Mouse (Mus musculus) intestine, embryonic 14.5 days (tissue): Measurements from ENCODE around the gene Styk1. TPM values are rescaled to one million over a fixed set of nuclear protein-coding genes. Genes with fewer than 3 reads are reported as not detected.

Experiments
- ATAC-seq: fragments of 200-750 bp; cut with Nextera tagmentation; replicated peaks from 2 replicates; pipeline ENCODE4 v1.8.0; 2017; ENCODE audit warnings: low read depth, moderate number of reproducible peaks, moderate TSS enrichment, moderate library complexity; ENCODE audit not compliant: low FRiP score, low TSS enrichment
- DNase-seq: peaks from one replicate; pipeline ENCODE4 v3.0.0-alpha.2; 2018; ENCODE audit warnings: low spot score
- H3K27ac ChIP-seq: fragments of 300-500 bp; sonication (generic); 2 replicates; pipeline ENCODE4 v1.5.1; 2014; ENCODE audit warnings: low read depth, mild to moderate bottlenecking, control low read depth
- H3K27me3 ChIP-seq: fragments of 300-500 bp; sonication (generic); replicated peaks from 2 replicates; pipeline ENCODE4 v1.6.1; 2014; ENCODE audit warnings: low read length, control low read depth; ENCODE audit not compliant: control insufficient read depth, insufficient read depth
- H3K36me3 ChIP-seq: fragments of 300-500 bp; sonication (generic); 2 replicates; pipeline ENCODE4 v1.6.1; 2014; ENCODE audit warnings: low read length, control low read depth; ENCODE audit not compliant: control insufficient read depth, insufficient read depth
- H3K4me1 ChIP-seq: fragments of 300-500 bp; sonication (generic); replicated peaks from 2 replicates; pipeline ENCODE4 v1.6.1; 2014; ENCODE audit warnings: low read length, control low read depth, mixed read lengths; ENCODE audit not compliant: control insufficient read depth, insufficient read depth
- H3K4me2 ChIP-seq: fragments of 300-500 bp; sonication (generic); 2 replicates; pipeline ENCODE4 v1.6.1; 2014; ENCODE audit warnings: low read length
- H3K4me3 ChIP-seq: fragments of 300-500 bp; sonication (generic); 2 replicates; pipeline ENCODE4 v1.5.1; 2014; ENCODE audit warnings: low read depth, low read length, control low read depth, mixed read lengths
- H3K9ac ChIP-seq: fragments of 300-500 bp; sonication (generic); 2 replicates; pipeline ENCODE4 v1.6.1; 2014; ENCODE audit warnings: mild to moderate bottlenecking, low read length
- H3K9me3 ChIP-seq: fragments of 300-500 bp; sonication (generic); 2 replicates; pipeline ENCODE4 v1.6.1; 2016; ENCODE audit warnings: low read length, control low read depth; ENCODE audit not compliant: control insufficient read depth
- WGBS: fragments of 180-500 bp; shearing (Covaris S2); extraction: QIAGEN DNeasy Blood & Tissue Kit; methylation state at CpG from one replicate; pipeline ENCODE4 v1.1.7; 2014; 5-methylcytosine and 5-hydroxymethylcytosine counted together
- polyA plus RNA-seq: library from polyadenylated mRNA; unstranded; fragments of >200 nt; fragmentation: Nextera tagmentation; extraction: Ambion mirVana; gene quantifications from 2 replicates; pipeline ENCODE4 v1.2.1, GENCODE M21; 2014

Styk1 gene
- polyA plus RNA-seq, 1 experiment from 2014 or later: 8.6 TPM

DNA sequence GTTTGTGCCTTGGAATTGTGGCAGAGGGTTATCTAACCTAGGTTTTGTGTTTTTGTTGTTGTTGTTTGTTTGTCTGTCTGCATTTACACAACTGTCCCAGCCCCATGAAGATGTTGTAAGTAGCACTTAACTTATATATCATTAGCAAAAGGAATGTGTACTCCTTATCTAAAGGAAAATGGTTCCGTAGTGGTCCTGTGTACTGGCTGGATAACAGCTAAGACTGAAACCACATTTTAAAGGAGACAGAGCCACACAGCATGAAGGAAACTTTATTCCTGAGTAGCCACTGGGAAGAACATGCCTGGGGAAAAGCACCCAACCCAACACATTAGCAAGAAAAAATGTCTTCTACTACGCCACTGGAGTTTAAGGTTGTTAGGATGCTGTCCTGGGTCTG is 6.1 kb upstream of the Styk1 start:
- no peak overlapping the region for H3K4me3 ChIP-seq
- no peaks in the 10 kb centered on the region for H3K4me1 ChIP-seq
- H3K9ac ChIP-seq: no peak overlapping the region
- no peaks in the 10 kb centered on the region for H3K9me3 ChIP-seq
- DNase-seq (no peak), ATAC-seq (no peak)
- H3K27me3 ChIP-seq: no peaks in the 10 kb centered on the region
- WGBS: 85% methylated on average over 2 of the region's 2 CpGs
- H3K4me2 ChIP-seq: no peak overlapping the region
- no peak overlapping the region for H3K27ac ChIP-seq
- H3K36me3 ChIP-seq: peaks cover 13% of the 10 kb centered on the region

GRCm38 (mm10) chr6:131354913-131355312 is 1.5 kb upstream of the Styk1 start:
- Histone ChIP-seq H3K27ac (no peak overlapping the region), H3K9me3 (no peaks in the 10 kb centered on the region), H3K9ac (no peak overlapping the region), H3K4me3 (no peak overlapping the region), H3K4me2 (no peak overlapping the region), H3K36me3 (no peaks in the 10 kb centered on the region), H3K27me3 (no peaks in the 10 kb centered on the region), H3K4me1 (no peaks in the 10 kb centered on the region)
- no peak for DNase-seq
- WGBS: 23% methylated on average over 4 of the region's 4 CpGs
- ATAC-seq: no peak

DNA sequence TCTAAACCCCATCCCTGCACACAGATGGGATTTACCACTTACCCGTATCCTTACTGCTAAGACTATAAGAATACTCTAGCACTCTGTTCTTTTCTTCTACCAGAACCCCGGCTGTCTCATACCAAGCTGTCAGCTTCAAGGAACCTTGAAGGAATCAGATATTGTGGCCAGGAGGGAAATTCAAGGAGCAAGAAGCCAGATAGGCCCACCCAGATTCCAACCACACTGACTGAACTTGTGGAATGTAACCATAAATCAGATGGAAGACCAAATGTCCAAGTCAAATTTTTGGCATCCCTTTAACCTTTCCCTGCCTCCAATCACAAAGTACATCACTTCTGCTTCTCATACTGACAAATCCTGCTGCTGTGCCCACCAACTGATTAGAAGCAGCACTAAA is 6.4 kb downstream of the Styk1 start:
- Histone ChIP-seq H3K9ac (no peak overlapping the region), H3K36me3 (no peaks in the 10 kb centered on the region), H3K4me2 (no peak overlapping the region), H3K27ac (no peak overlapping the region), H3K9me3 (no peaks in the 10 kb centered on the region), H3K4me1 (no peaks in the 10 kb centered on the region), H3K4me3 (no peak overlapping the region), H3K27me3 (no peaks in the 10 kb centered on the region)
- 54% methylated on average over 2 of the region's 2 CpGs for WGBS
- ATAC-seq: no peak
- DNase-seq: no peak

- Histone ChIP-seq H3K4me3 (no peak overlapping the region), H3K36me3 (no peaks in the 10 kb centered on the region)
- WGBS: 79% methylated on average over 7 of the region's 7 CpGs
Measured at GRCm38 (mm10) chr6:131344346-131344745, 9.1 kb downstream of the Styk1 start.

GRCm38 (mm10) chr6:131340082-131340481 is 13.3 kb downstream of the Styk1 start:
- no peak for ATAC-seq
- H3K27me3 ChIP-seq: no peaks in the 10 kb centered on the region
- no peak overlapping the region for H3K9ac ChIP-seq
- no peaks in the 10 kb centered on the region for H3K9me3 ChIP-seq
- no peaks in the 10 kb centered on the region for H3K4me1 ChIP-seq
- DNase-seq: no peak
- H3K27ac ChIP-seq: no peak overlapping the region
- WGBS: 41% methylated on average over 3 of the region's 3 CpGs
- H3K36me3 ChIP-seq: no peaks in the 10 kb centered on the region
- H3K4me3 ChIP-seq: no peak overlapping the region
- H3K4me2 ChIP-seq: no peak overlapping the region

More at GRCm38 (mm10) chr6:131344346-131344745, 9.1 kb downstream of the Styk1 start:
- DNase-seq (no peak), ATAC-seq (no peak)
- Histone ChIP-seq H3K27ac (no peak overlapping the region), H3K9ac (no peak overlapping the region), H3K9me3 (no peaks in the 10 kb centered on the region), H3K4me2 (no peak overlapping the region), H3K27me3 (no peaks in the 10 kb centered on the region), H3K4me1 (no peaks in the 10 kb centered on the region)

DNA sequence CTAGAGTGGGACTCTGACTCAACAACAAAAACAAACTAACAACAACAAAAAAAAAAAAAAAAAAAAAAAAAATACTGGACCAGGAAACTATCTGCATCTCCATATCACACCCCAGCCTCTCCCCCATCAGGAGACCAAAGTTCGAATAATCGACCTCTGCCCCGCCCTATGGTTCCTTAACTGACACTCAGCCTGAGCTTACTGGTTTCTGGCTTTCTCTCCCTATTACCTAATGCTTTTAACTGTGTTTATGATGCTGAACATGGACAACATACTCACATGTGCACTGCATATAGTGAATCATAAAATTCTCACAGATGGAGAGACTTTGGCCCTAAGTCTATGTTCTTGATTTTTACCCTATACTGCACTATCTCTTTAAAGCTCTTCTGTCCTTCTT is 14.1 kb downstream of the Styk1 start:
- Histone ChIP-seq H3K9me3 (no peaks in the 10 kb centered on the region), H3K9ac (no peak overlapping the region), H3K4me1 (no peaks in the 10 kb centered on the region), H3K36me3 (no peaks in the 10 kb centered on the region), H3K27ac (no peak overlapping the region), H3K4me3 (no peak overlapping the region), H3K4me2 (no peak overlapping the region), H3K27me3 (no peaks in the 10 kb centered on the region)
- DNase-seq (no peak), ATAC-seq (no peak)
- WGBS: 67% methylated on average over 3 of the region's 3 CpGs

- H3K9ac ChIP-seq: no peak overlapping the region
Measured at GRCm38 (mm10) chr6:131338787-131339186, 14.6 kb downstream of the Styk1 start.

DNA sequence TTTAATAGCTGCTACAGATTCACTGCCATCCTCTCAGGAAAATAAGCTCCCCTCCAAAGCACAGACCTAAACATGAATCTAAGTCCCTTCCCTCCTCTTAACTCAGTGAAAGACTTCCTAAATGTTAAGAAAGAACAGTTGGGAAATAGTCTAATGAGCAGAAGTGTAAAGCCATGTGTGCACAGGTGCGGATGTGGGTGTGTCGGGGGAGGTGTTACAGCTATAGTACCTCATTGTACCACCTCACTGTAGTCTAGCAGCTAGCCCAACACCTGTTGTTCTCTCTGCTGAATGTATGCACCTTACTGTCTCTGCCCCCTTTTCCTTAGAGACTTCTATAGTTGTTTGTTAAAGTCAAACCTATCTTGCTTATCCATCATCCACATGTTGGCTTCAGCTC is 26.3 kb downstream of the Styk1 start:
- Histone ChIP-seq H3K9ac (no peak overlapping the region), H3K4me2 (no peak overlapping the region), H3K4me3 (no peak overlapping the region), H3K9me3 (no peaks in the 10 kb centered on the region), H3K27ac (no peak overlapping the region), H3K27me3 (no peaks in the 10 kb centered on the region), H3K4me1 (no peaks in the 10 kb centered on the region), H3K36me3 (no peaks in the 10 kb centered on the region)
- ATAC-seq: no peak
- no peak for DNase-seq
- WGBS: 83% methylated on average over 2 of the region's 2 CpGs

More at GRCm38 (mm10) chr6:131338787-131339186, 14.6 kb downstream of the Styk1 start:
- no peaks in the 10 kb centered on the region for H3K9me3 ChIP-seq
- DNase-seq: no peak
- no peak for ATAC-seq
- H3K36me3 ChIP-seq: no peaks in the 10 kb centered on the region
- H3K27me3 ChIP-seq: no peaks in the 10 kb centered on the region
- H3K4me2 ChIP-seq: no peak overlapping the region
- no peak overlapping the region for H3K27ac ChIP-seq
- 80% methylated on average over 1 of the region's 1 CpGs for whole genome bisulfite sequencing
- no peaks in the 10 kb centered on the region for H3K4me1 ChIP-seq
- no peak overlapping the region for H3K4me3 ChIP-seq

DNA sequence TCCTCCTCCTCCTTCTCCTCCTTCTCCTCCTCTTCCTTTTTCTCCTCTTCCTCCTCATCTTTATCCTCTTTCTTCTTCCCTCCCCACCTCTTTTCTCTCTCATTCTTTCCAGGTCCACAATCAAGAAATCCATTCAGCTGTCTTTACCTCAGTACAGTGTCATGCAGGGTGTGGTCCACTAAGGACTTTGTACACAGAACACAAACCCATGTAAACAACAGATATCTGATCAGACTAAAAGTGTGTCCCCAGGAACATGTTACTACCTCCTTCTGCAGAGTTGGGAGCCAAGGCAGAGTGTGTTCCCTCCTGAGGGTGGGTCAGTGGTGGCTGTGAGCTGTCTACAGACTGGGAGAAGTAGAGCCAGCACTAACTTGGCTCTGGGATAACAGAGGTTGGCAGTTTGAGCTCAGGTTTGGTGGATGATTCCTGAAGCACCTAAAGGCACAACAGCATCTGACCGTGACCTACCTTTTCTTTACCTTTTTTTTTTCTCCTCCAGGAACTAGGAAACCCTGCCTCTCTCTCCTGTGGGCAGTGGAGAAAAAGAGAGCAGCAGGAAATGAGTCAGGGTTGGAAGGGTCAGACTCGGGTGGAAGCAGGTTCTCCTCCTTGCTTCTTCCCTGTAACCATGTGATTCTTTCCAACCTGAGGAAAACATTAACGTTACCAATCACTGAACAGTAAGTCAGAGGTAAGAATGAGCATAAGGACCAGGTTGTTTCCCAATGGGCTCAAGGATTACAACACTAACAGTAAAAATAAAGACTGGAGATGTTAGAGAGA is 31.4 kb downstream of the Styk1 start:
- WGBS: 65% methylated on average over 3 of the region's 3 CpGs
- H3K36me3 ChIP-seq: no peaks in the 10 kb centered on the region
- H3K4me3 ChIP-seq: no peak overlapping the region
- no peaks in the 10 kb centered on the region for H3K4me1 ChIP-seq
- H3K27me3 ChIP-seq: no peaks in the 10 kb centered on the region
- no peak for ATAC-seq
- H3K27ac ChIP-seq: no peak overlapping the region
- H3K9ac ChIP-seq: no peak overlapping the region
- no peak overlapping the region for H3K4me2 ChIP-seq
- no peaks in the 10 kb centered on the region for H3K9me3 ChIP-seq
- DNase-seq: no peak
